In the genomic region with DNA sequence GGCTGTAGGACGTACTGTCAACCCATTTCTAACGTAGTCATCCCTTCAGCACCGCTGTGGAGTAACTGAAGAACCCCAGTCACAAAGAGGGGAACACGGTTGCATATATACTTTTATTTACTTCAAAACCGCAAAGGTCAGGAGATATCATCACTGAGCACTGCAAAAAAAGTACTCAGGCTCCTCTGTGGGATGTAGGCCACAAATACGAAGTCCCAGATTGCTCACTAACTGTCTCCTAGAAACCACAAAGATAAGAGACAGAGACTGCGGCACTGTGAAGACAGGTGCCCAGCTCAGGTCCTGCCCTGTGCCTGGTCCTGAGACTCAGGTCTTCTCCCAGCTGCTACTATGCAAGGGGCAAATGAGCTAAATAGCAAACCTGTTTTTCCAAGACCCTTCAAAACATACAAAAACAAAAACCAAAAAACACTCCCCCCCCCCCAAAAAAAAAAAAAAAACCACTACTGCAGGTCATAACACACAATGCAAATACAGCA, we compare ENCODE assay signal across 27 mouse cellular contexts. TPM values are rescaled to one million over a fixed set of nuclear protein-coding genes. Genes with fewer than 3 reads are reported as not detected.
A peak's percentile ranks its signal among the peaks of the same experiment; 100 is the strongest.
DNase-seq lines count a peak whose midpoint lies in the region; ATAC-seq and TF ChIP-seq lines count a peak whose summit lies in the region.
"Had no signal": no experiment of that assay in that cellular context is flagged by ENCODE, and none has a peak within 500 bp of the region (broad histone marks: within the 10 kb centered on the region; RNA-seq: fewer than 3 reads in every experiment).

No protein-coding gene starts in this region.

- WGBS in intestine, embryonic 16.5 days = 84% methylated on average over 7 of the region's 7 CpGs
- 79% methylated on average over 7 of the region's 7 CpGs for WGBS in intestine, embryonic 15.5 days
- WGBS in stomach, postnatal 0 days = 83% methylated on average over 7 of the region's 7 CpGs

- H3K27ac ChIP-seq in intestine, embryonic 16.5 days (ENCODE audit: low read length) = no peak overlapping the region
- H3K27ac ChIP-seq in intestine, embryonic 15.5 days = no peak overlapping the region
- H3K27ac ChIP-seq in testis, adult 2 months (ENCODE audit: control insufficient read depth, insufficient read depth, low read depth, low read length) = peak overlapping the region; percentile 3; the same call in 1 of the 2 replicates
- H3K27ac ChIP-seq in MEL (ENCODE audit: control insufficient read depth, low read depth, low read length) = no peak overlapping the region
- 0 out of 2 replicates have a peak overlapping the region, but pooled peaks have one; percentile 35 for H3K27ac ChIP-seq in stomach, postnatal 0 days (replicated peaks)
- H3K27ac ChIP-seq: forebrain, embryonic 13.5 days; heart, adult 2 months; hindbrain, embryonic 13.5 days; limb, embryonic 10.5 days; limb, embryonic 15.5 days; macrophage had no signal

- TF ChIP-seq RAD21 in MEL (IDR thresholded peaks at IDR 0.05; ENCODE audit: low read depth, low read length) = no peak

- no peaks in the 10 kb centered on the region for H3K9me3 ChIP-seq in intestine, embryonic 16.5 days (ENCODE audit: control insufficient read depth, low read length)
- no peaks in the 10 kb centered on the region for H3K9me3 ChIP-seq in intestine, embryonic 15.5 days
- no peaks in the 10 kb centered on the region for H3K9me3 ChIP-seq in MEL (replicated peaks; ENCODE audit: insufficient read depth, low read length)
- no peaks in the 10 kb centered on the region for H3K9me3 ChIP-seq in stomach, postnatal 0 days (ENCODE audit: control insufficient read depth, low read length)
- H3K9me3 ChIP-seq: forebrain, embryonic 13.5 days; heart, embryonic 12.5 days; hindbrain, embryonic 13.5 days; limb, embryonic 10.5 days; limb, embryonic 15.5 days; liver, embryonic 13.5 days had no signal

- no peak for ATAC-seq in intestine, embryonic 16.5 days
- no peak for ATAC-seq in intestine, embryonic 15.5 days
- no peak for ATAC-seq in stomach, postnatal 0 days (ENCODE audit: low FRiP score, low TSS enrichment)
- ATAC-seq: forebrain, embryonic 13.5 days; lung, postnatal 0 days had no signal

- H3K27me3 ChIP-seq in intestine, embryonic 16.5 days (replicated peaks; ENCODE audit: control insufficient read depth, insufficient read depth, low read length) = no peaks in the 10 kb centered on the region
- no peaks in the 10 kb centered on the region for H3K27me3 ChIP-seq in intestine, embryonic 15.5 days (replicated peaks)
- H3K27me3 ChIP-seq in testis, adult 2 months (ENCODE audit: control insufficient read depth, insufficient read depth, low read length) = no peaks in the 10 kb centered on the region
- H3K27me3 ChIP-seq in MEL (ENCODE audit: control insufficient read depth in 1 of 2, insufficient read depth in 2 of 2, low read length in 2 of 2) = no peaks in the 10 kb centered on the region
- H3K27me3 ChIP-seq in stomach, postnatal 0 days (ENCODE audit: control insufficient read depth, insufficient read depth, low read length) = no peaks in the 10 kb centered on the region
- H3K27me3 ChIP-seq: CH12.LX; forebrain, embryonic 13.5 days; heart, embryonic 12.5 days; hindbrain, embryonic 13.5 days; limb, embryonic 15.5 days; liver, embryonic 13.5 days had no signal

- TF ChIP-seq EP300 in MEL (IDR thresholded peaks at IDR 0.05; ENCODE audit: low read depth in 1 of 2, low read length in 2 of 2) = peak in 1 of 2 experiments; percentile 57; a peak in 2 of 4 replicates
- no peak for TF ChIP-seq EP300 in stomach, postnatal 0 days (optimal IDR thresholded peaks at IDR 0.05)

- peak overlapping the region; percentile 26; the same call in 1 of the 2 replicates for H3K4me2 ChIP-seq in intestine, embryonic 16.5 days (ENCODE audit: low read depth, low read length)
- H3K4me2 ChIP-seq in intestine, embryonic 15.5 days (replicated peaks) = no peak overlapping the region
- H3K4me2 ChIP-seq in stomach, postnatal 0 days (replicated peaks; ENCODE audit: low read depth) = no peak overlapping the region
- H3K4me2 ChIP-seq: forebrain, embryonic 13.5 days; hindbrain, embryonic 13.5 days; limb, embryonic 15.5 days had no signal

- no peak overlapping the region for H3K4me3 ChIP-seq in intestine, embryonic 16.5 days (ENCODE audit: low read length)
- no peak overlapping the region for H3K4me3 ChIP-seq in intestine, embryonic 15.5 days (replicated peaks)
- peak overlapping the region; percentile 11 for H3K4me3 ChIP-seq in testis, adult 2 months (ENCODE audit: control insufficient read depth, low read depth, low read length)
- no peak overlapping the region for H3K4me3 ChIP-seq in MEL (ENCODE audit: control insufficient read depth in 1 of 2, insufficient read depth in 1 of 2, low read depth in 2 of 2, low read length in 2 of 2)
- H3K4me3 ChIP-seq in stomach, postnatal 0 days (ENCODE audit: low read depth, low read length) = no peak overlapping the region
- H3K4me3 ChIP-seq: forebrain, embryonic 13.5 days; heart, adult 2 months; heart, embryonic 12.5 days; hindbrain, embryonic 13.5 days; limb, embryonic 10.5 days; limb, embryonic 15.5 days; liver, embryonic 13.5 days had no signal

- no peak overlapping the region for H3K9ac ChIP-seq in intestine, embryonic 16.5 days (ENCODE audit: low read depth, low read length)
- H3K9ac ChIP-seq in intestine, embryonic 15.5 days = no peak overlapping the region
- H3K9ac ChIP-seq in MEL (ENCODE audit: control insufficient read depth, low read depth, low read length, poor library complexity, severe bottlenecking) = no peak overlapping the region
- no peak overlapping the region for H3K9ac ChIP-seq in stomach, postnatal 0 days (ENCODE audit: low read length)
- H3K9ac ChIP-seq: forebrain, embryonic 13.5 days; heart, embryonic 12.5 days; hindbrain, embryonic 13.5 days; limb, embryonic 15.5 days had no signal

- TF ChIP-seq CTCF in testis, adult 2 months (IDR thresholded peaks at IDR 0.05; ENCODE audit: control insufficient read depth, insufficient read depth, insufficient replicate concordance, low read depth, low read length) = no peak
- TF ChIP-seq CTCF in MEL (IDR thresholded peaks at IDR 0.05 in 2 of 3, conservative IDR thresholded peaks at IDR 0.05 in 1 of 3; ENCODE audit: control insufficient read depth in 1 of 3, insufficient read depth in 1 of 3, low read depth in 2 of 3, low read length in 3 of 3, poor library complexity in 1 of 3, severe bottlenecking in 1 of 3) = no peak
- TF ChIP-seq CTCF in stomach, postnatal 0 days (IDR thresholded peaks at IDR 0.05; ENCODE audit: low read depth) = no peak

- no peaks in the 10 kb centered on the region for H3K79me2 ChIP-seq in MEL (ENCODE audit: control insufficient read depth, insufficient read depth, low read length, poor library complexity)

- H3K4me1 ChIP-seq in intestine, embryonic 16.5 days (ENCODE audit: control insufficient read depth, insufficient read depth, low read length) = 0 out of 2 replicates have a peak, but pooled peaks cover 14% of the 10 kb centered on the region
- peaks cover 6% of the 10 kb centered on the region; the same call in 1 of the 2 replicates for H3K4me1 ChIP-seq in intestine, embryonic 15.5 days (replicated peaks)
- H3K4me1 ChIP-seq in testis, adult 2 months (ENCODE audit: control insufficient read depth, insufficient read depth, low read length) = no peaks in the 10 kb centered on the region
- H3K4me1 ChIP-seq in MEL (ENCODE audit: control insufficient read depth in 1 of 2, insufficient read depth in 2 of 2, low read length in 2 of 2) = peaks cover 0 to 4% of the 10 kb centered on the region in 2 experiments; a peak in 2 of 4 replicates
- H3K4me1 ChIP-seq in stomach, postnatal 0 days (replicated peaks; ENCODE audit: control insufficient read depth, insufficient read depth) = no peaks in the 10 kb centered on the region
- H3K4me1 ChIP-seq: forebrain, embryonic 13.5 days; hindbrain, embryonic 13.5 days; limb, embryonic 15.5 days had no signal

- no peak for DNase-seq in testis, postnatal 10 days (ENCODE audit: low spot score)
- peak; percentile 54 for DNase-seq in MEL (ENCODE audit: low read depth, low spot score)
- DNase-seq in stomach, postnatal 0 days (ENCODE audit: low spot score) = no peak
- no peak for DNase-seq in cerebellum, adult 18-20 months
- DNase-seq: adrenal gland, adult 8-10 months; cerebellum, adult 9-10 months; cerebellum, postnatal 36 days; heart, adult 2 months; heart, postnatal 4 days; layer of hippocampus, adult 9-11 months; liver, embryonic 13.5 days; lung, adult 18-20 months; midbrain, embryonic 14.5 days; right cerebral cortex, adult 18-20 months; spleen, adult 18-20 months; thymus, postnatal 36 days had no signal

- no peak for TF ChIP-seq POLR2A in testis, adult 2 months (IDR thresholded peaks at IDR 0.05; ENCODE audit: control insufficient read depth, low read depth, low read length)
- no peak for TF ChIP-seq POLR2A in MEL (IDR thresholded peaks at IDR 0.05; ENCODE audit: control insufficient read depth in 1 of 2, insufficient read depth in 1 of 2, low read depth in 1 of 2, low read length in 2 of 2, poor library complexity in 1 of 2)

- H3K36me3 ChIP-seq in intestine, embryonic 16.5 days (ENCODE audit: control insufficient read depth, insufficient read depth, low read length) = no peaks in the 10 kb centered on the region
- H3K36me3 ChIP-seq in intestine, embryonic 15.5 days = no peaks in the 10 kb centered on the region
- H3K36me3 ChIP-seq in testis, adult 2 months (ENCODE audit: control insufficient read depth, insufficient read depth, low read length) = no peaks in the 10 kb centered on the region
- peaks cover 0 to 3% of the 10 kb centered on the region in 2 experiments; a peak in 1 of 4 replicates for H3K36me3 ChIP-seq in MEL (ENCODE audit: control insufficient read depth in 1 of 2, insufficient read depth in 2 of 2, low read length in 2 of 2)
- no peaks in the 10 kb centered on the region for H3K36me3 ChIP-seq in stomach, postnatal 0 days (ENCODE audit: control insufficient read depth, insufficient read depth, low read length)
- H3K36me3 ChIP-seq: liver, embryonic 13.5 days had no signal

RNA-seq across cellular contexts. Expression of a gene that starts 35.3 kb away (rescaled TPM):
- polyA plus RNA-seq in intestine, embryonic 16.5 days (2015; fragmentation: Nextera tagmentation; extraction: Ambion mirVana) = 22.3 and 24.5 TPM in 2 replicates
- 18.5 and 25.1 TPM in 2 replicates for polyA plus RNA-seq in intestine, embryonic 15.5 days (2015; fragmentation: Nextera tagmentation; extraction: Ambion mirVana)
- polyA plus RNA-seq in testis, adult 2 months (2012; rRNA removed) = 20.1 and 22.1 TPM in 2 replicates
- 5.6 and 6.2 TPM in 2 replicates for total RNA-seq in MEL (2012; rRNA removed)
- polyA plus RNA-seq in MEL (2012; ENCODE audit: insufficient read depth in 1 of 2, insufficient read length in 2 of 2, low read depth in 1 of 2, low replicate concordance in 2 of 2, missing spikeins in 1 of 2) = 10 to 100 TPM in 1 of 2 experiments, not detected in 1; 16.2 TPM
- 12.5 and 13.7 TPM in 2 replicates for polyA plus RNA-seq in stomach, postnatal 0 days (2015; fragmentation: Nextera tagmentation; extraction: Ambion mirVana)

RNA-seq across cellular contexts. Expression of a gene that starts 48.5 kb away (rescaled TPM):
- polyA plus RNA-seq in intestine, embryonic 16.5 days (2015; fragmentation: Nextera tagmentation; extraction: Ambion mirVana) = 13.0 and 18.0 TPM in 2 replicates
- polyA plus RNA-seq in intestine, embryonic 15.5 days (2015; fragmentation: Nextera tagmentation; extraction: Ambion mirVana) = 12.4 and 13.6 TPM in 2 replicates
- polyA plus RNA-seq in testis, adult 2 months (2012; rRNA removed) = 35.2 and 37.5 TPM in 2 replicates
- total RNA-seq in MEL (2012; rRNA removed) = 3.1 and 3.2 TPM in 2 replicates
- polyA plus RNA-seq in MEL (2012; ENCODE audit: insufficient read depth in 1 of 2, insufficient read length in 2 of 2, low read depth in 1 of 2, low replicate concordance in 2 of 2, missing spikeins in 1 of 2) = 10 to 100 TPM in 1 of 2 experiments, not detected in 1; 18.9 TPM
- polyA plus RNA-seq in stomach, postnatal 0 days (2015; fragmentation: Nextera tagmentation; extraction: Ambion mirVana) = 4.5 and 5.1 TPM in 2 replicates

Comparison
In these comparisons a context has a peak if more than half of its experiments do, and no peak if none do; other contexts are left out.
1. H3K27ac ChIP-seq: peak in testis, adult 2 months (single experiment) and stomach, postnatal 0 days (single experiment); none in intestine, embryonic 16.5 days (single experiment), intestine, embryonic 15.5 days (single experiment) and MEL (single experiment).